Mouse (Mus musculus) inflammation-experienced regulatory T-cells (primary cell): Measurements from ENCODE around the gene Optc. TPM values are rescaled to one million over a fixed set of nuclear protein-coding genes. Genes with fewer than 3 reads are reported as not detected.

ENCODE experiments used
- polyA plus RNA-seq, 2 experiments: library from polyadenylated mRNA; unstranded; fragments of 100-300 nt; shearing (Covaris generic); gene quantifications; one replicate each; pipeline ENCODE4 v1.2.1; 2017

The Optc gene
- under 1 TPM in 1 of 2 experiments, not detected in 1; 0.58 TPM for polyA plus RNA-seq

DNA sequence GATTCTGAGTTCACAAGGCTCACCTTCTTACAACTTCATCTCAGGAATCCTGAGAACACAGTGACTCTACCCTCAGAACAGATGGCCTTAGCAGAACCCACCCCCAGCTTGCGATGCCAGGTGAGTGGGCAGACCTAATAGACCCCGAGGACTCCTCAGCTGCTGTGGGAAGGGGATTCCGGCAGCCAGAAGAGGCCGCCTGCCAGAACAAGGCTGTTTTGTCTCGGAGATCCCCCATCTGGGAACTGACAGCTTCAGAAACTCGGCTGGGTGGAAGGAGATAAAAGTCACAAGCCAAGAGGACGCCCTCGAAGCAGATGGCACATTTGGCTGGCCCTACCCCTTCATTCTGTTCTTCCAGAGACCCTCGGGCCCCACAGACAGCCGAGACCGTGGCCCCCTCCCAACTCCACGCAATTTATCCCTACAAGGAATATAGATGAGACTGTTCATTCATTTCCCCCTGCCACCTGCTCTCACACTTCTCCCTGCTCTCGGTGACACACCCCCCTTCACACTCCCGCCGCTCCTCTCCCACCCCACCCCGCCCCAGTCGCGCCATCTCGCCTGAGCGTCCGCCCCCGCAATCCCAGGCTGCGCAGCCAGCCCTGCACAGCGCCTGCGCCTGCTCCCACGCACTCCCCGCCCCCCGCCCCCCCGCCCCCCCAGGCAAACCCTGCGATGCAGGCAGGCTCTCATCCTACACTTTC is at the start of gene Optc:
Gene Optc (minus strand): TSS at position 51 of the 710 bp plus-strand sequence.

DNA sequence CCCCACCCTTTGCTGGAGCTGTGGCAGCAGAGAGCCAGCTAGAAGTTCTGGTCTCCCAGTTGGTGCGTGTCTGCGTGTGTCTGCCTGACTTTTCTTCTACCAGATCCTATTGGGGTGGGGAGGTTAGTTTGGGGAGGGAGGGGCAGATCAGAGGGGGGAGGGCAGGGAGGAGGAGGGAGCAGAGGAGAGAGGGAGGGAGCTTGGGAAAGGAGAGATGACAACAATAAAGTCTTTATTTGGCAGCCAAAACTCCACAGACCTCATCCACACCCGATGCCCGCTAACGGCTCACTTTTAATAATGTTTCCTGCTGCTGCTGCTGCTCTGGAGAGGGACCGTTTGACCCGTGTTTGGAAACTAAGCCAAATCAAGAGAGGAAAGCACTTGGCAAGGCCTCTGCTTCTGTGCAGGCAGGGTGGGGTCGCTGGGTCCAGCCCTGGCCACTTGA is 13.5 kb upstream of the Optc start, which contains the start of gene Prelp:
Gene Prelp (minus strand): TSS at position 111 of the 448 bp plus-strand sequence.

Other genes with a start within 250 kb of the Optc start
- not detected for gene Zbed6, start 247.1 kb downstream of the Optc start, polyA plus RNA-seq
- gene Gm38394, start 246.7 kb downstream of the Optc start, polyA plus RNA-seq = 1 to 10 TPM; 1.5 TPM
- gene Lax1, start 217.9 kb downstream of the Optc start, polyA plus RNA-seq = 100 to 1,000 TPM; 147 to 154 TPM
- gene Atp2b4, start 107.0 kb downstream of the Optc start, polyA plus RNA-seq = 10 to 100 TPM in 1 of 2 experiments, 1 to 10 TPM in 1; 8.7 to 14.1 TPM
- under 1 TPM in 1 of 2 experiments, not detected in 1; 0.13 TPM for gene Prelp, start 13.4 kb upstream of the Optc start, polyA plus RNA-seq
- not detected for gene Fmod, start 129.3 kb upstream of the Optc start, polyA plus RNA-seq
- gene Btg2, start 171.1 kb upstream of the Optc start, polyA plus RNA-seq = 10 to 100 TPM; 63.6 to 92.7 TPM
- under 1 TPM in 1 of 2 experiments, not detected in 1; 0.10 TPM for gene Chit1, start 203.2 kb upstream of the Optc start, polyA plus RNA-seq